Mouse (Mus musculus): ENCODE data around the gene Cdc26.

GRCm38 (mm10) chr4:62374342-62374741, 34.1 kb downstream of the Cdc26 start:
- no peak for TF ChIP-seq CHD1 (IDR thresholded peaks at IDR 0.05; ENCODE audit: low read depth, low read length)
- no peak for TF ChIP-seq EP300 (IDR thresholded peaks at IDR 0.05; ENCODE audit: low read depth in 1 of 2, low read length in 2 of 2)
- no peak for TF ChIP-seq CTCF (IDR thresholded peaks at IDR 0.05 in 2 of 3, conservative IDR thresholded peaks at IDR 0.05 in 1 of 3; ENCODE audit: control insufficient read depth in 1 of 3, insufficient read depth in 1 of 3, low read depth in 2 of 3, low read length in 3 of 3, poor library complexity in 1 of 3, severe bottlenecking in 1 of 3)
- TF ChIP-seq POLR2A (IDR thresholded peaks at IDR 0.05; ENCODE audit: control insufficient read depth in 1 of 2, insufficient read depth in 1 of 2, low read depth in 1 of 2, low read length in 2 of 2, poor library complexity in 1 of 2): no peak
- no peak for TF ChIP-seq POLR2AphosphoS2 (IDR thresholded peaks at IDR 0.05; ENCODE audit: low read length)
- TF ChIP-seq ZC3H11A (IDR thresholded peaks at IDR 0.05; ENCODE audit: low read depth, low read length): no peak
- no peak for TF ChIP-seq ETS1 (IDR thresholded peaks at IDR 0.05; ENCODE audit: low read depth, low read length)
- TF ChIP-seq RAD21 (IDR thresholded peaks at IDR 0.05; ENCODE audit: low read depth, low read length): no peak
- no peak for TF ChIP-seq MAX (IDR thresholded peaks at IDR 0.05; ENCODE audit: low read length)
- no peak for TF ChIP-seq KAT2A (conservative IDR thresholded peaks at IDR 0.05; ENCODE audit: low read depth, low read length)
- TF ChIP-seq USF1 (IDR thresholded peaks at IDR 0.05; ENCODE audit: low read depth, low read length): no peak
